Mouse (Mus musculus): ENCODE data around the gene Ppia. TPM values are rescaled to one million over a fixed set of nuclear protein-coding genes. Genes with fewer than 3 reads are reported as not detected.
A peak's percentile ranks its signal among the peaks of the same experiment; 100 is the strongest.

Gene Ppia
- polyA plus RNA-seq, 1 experiment = 2,132 TPM

DNA sequence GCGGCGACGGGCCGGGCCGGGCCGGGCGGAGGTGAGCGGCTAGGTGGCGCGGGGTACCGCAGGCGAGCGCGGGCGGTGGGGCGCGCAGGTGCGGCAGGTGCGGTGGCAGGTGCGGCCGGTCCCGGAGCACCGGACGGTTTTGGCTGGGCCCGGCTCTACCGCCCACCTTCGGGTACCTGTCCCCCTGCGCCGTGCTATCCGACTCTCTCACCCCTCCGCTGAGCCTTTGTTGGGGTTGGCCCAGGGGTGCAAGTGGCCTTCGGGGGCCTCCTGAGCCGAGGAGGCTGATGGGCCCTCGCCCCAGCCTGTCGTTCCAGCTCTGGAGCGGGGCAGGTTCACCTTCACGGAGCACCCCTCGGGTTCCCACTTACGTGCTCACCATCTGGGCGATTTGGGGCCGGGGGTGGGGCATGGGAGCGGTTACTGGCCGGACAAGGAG is 25.7 kb upstream of the Ppia start:
- no peaks in the 10 kb centered on the region for H3K27me3 ChIP-seq (ENCODE audit: control insufficient read depth, insufficient read depth, low read length, poor library complexity, severe bottlenecking)

GRCm38 (mm10) chr11:6390376-6391053 is 24.7 kb upstream of the Ppia start:
- Histone ChIP-seq H3K27me3 (ENCODE audit: control insufficient read depth, insufficient read depth, low read length, poor library complexity, severe bottlenecking) (no peaks in the 10 kb centered on the region), H3K27ac (ENCODE audit: insufficient read depth, low read length) (no peak overlapping the region), H3K4me3 (ENCODE audit: low read depth, low read length) (peak overlapping the region; percentile 99; the same call in 1 of the 2 replicates), H3K4me1 (ENCODE audit: control insufficient read depth, insufficient read depth, low read length) (no peaks in the 10 kb centered on the region), H3K9ac (ENCODE audit: low read depth, poor library complexity, severe bottlenecking) (peak overlapping the region; percentile 96; the same call in 1 of the 2 replicates), H3K36me3 (ENCODE audit: control insufficient read depth, insufficient read depth, low read length, poor library complexity, severe bottlenecking) (peaks cover under 1% of the 10 kb centered on the region; the same call in 1 of the 2 replicates), H3K9me3 (replicated peaks; ENCODE audit: control insufficient read depth, insufficient read depth, low read length, poor library complexity, severe bottlenecking) (no peaks in the 10 kb centered on the region)
- no peak for TF ChIP-seq EP300 (IDR thresholded peaks at IDR 0.05; ENCODE audit: insufficient read depth, low read depth, low read length)

More for the DNA sequence above, 25.7 kb upstream of the Ppia start:
- TF ChIP-seq CTCF (IDR thresholded peaks at IDR 0.05; ENCODE audit: low read depth, low read length) = no peak
- TF ChIP-seq POLR2A (IDR thresholded peaks at IDR 0.05; ENCODE audit: insufficient read depth, low read length) = no peak
- no peak for TF ChIP-seq EP300 (IDR thresholded peaks at IDR 0.05; ENCODE audit: insufficient read depth, low read depth, low read length)
- no peak overlapping the region for H3K27ac ChIP-seq (ENCODE audit: insufficient read depth, low read length)
- no peaks in the 10 kb centered on the region for H3K36me3 ChIP-seq (ENCODE audit: control insufficient read depth, insufficient read depth, low read length, poor library complexity, severe bottlenecking)
- H3K9ac ChIP-seq (ENCODE audit: low read depth, poor library complexity, severe bottlenecking) = peak overlapping the region; percentile 96
- H3K4me3 ChIP-seq (ENCODE audit: low read depth, low read length) = peak overlapping the region; percentile 99
- H3K9me3 ChIP-seq (replicated peaks; ENCODE audit: control insufficient read depth, insufficient read depth, low read length, poor library complexity, severe bottlenecking) = no peaks in the 10 kb centered on the region
- H3K4me1 ChIP-seq (ENCODE audit: control insufficient read depth, insufficient read depth, low read length) = no peaks in the 10 kb centered on the region

- H3K27me3 ChIP-seq (ENCODE audit: control insufficient read depth, insufficient read depth, low read length, poor library complexity, severe bottlenecking) = no peaks in the 10 kb centered on the region
- TF ChIP-seq CTCF (IDR thresholded peaks at IDR 0.05; ENCODE audit: low read depth, low read length) (no peak), POLR2A (IDR thresholded peaks at IDR 0.05; ENCODE audit: insufficient read depth, low read length) (no peak), EP300 (IDR thresholded peaks at IDR 0.05; ENCODE audit: insufficient read depth, low read depth, low read length) (no peak)
- H3K4me1 ChIP-seq (ENCODE audit: control insufficient read depth, insufficient read depth, low read length) = no peaks in the 10 kb centered on the region
- H3K36me3 ChIP-seq (ENCODE audit: control insufficient read depth, insufficient read depth, low read length, poor library complexity, severe bottlenecking) = peaks cover 12% of the 10 kb centered on the region
- no peak overlapping the region for H3K27ac ChIP-seq (ENCODE audit: insufficient read depth, low read length)
- no peak overlapping the region for H3K4me3 ChIP-seq (ENCODE audit: low read depth, low read length)
- H3K9ac ChIP-seq (ENCODE audit: low read depth, poor library complexity, severe bottlenecking) = no peak overlapping the region
- no peaks in the 10 kb centered on the region for H3K9me3 ChIP-seq (replicated peaks; ENCODE audit: control insufficient read depth, insufficient read depth, low read length, poor library complexity, severe bottlenecking)
These were observed 23.5 kb upstream of the Ppia start for GRCm38 (mm10) chr11:6391516-6392276.

DNA sequence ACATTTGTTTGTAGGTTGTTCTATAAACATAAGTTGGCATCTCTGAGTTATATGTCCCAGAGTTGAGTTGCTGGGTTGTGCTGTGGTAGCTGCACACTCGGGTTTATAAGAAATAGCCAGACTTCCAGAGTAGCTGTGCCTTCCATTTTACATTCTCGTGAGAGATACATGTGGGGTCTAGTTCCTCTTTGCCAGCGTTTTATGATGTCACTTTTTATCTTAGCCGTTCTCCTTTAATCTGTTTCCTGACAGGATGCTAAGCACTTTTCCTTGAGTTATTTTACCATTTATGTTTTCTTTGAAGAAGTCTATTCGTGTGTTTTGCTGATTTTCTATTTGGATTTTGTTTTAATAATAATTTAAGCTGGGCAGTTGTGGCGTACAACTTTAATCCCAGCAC is 22.4 kb upstream of the Ppia start:
- Histone ChIP-seq H3K4me1 (ENCODE audit: control insufficient read depth, insufficient read depth, low read length) (no peaks in the 10 kb centered on the region), H3K4me3 (ENCODE audit: low read depth, low read length) (no peak overlapping the region), H3K9ac (ENCODE audit: low read depth, poor library complexity, severe bottlenecking) (no peak overlapping the region), H3K9me3 (replicated peaks; ENCODE audit: control insufficient read depth, insufficient read depth, low read length, poor library complexity, severe bottlenecking) (no peaks in the 10 kb centered on the region), H3K36me3 (ENCODE audit: control insufficient read depth, insufficient read depth, low read length, poor library complexity, severe bottlenecking) (peaks cover 18% of the 10 kb centered on the region), H3K27me3 (ENCODE audit: control insufficient read depth, insufficient read depth, low read length, poor library complexity, severe bottlenecking) (no peaks in the 10 kb centered on the region), H3K27ac (ENCODE audit: insufficient read depth, low read length) (no peak overlapping the region)
- TF ChIP-seq POLR2A (IDR thresholded peaks at IDR 0.05; ENCODE audit: insufficient read depth, low read length) (no peak), CTCF (IDR thresholded peaks at IDR 0.05; ENCODE audit: low read depth, low read length) (no peak), EP300 (IDR thresholded peaks at IDR 0.05; ENCODE audit: insufficient read depth, low read depth, low read length) (no peak)

DNA sequence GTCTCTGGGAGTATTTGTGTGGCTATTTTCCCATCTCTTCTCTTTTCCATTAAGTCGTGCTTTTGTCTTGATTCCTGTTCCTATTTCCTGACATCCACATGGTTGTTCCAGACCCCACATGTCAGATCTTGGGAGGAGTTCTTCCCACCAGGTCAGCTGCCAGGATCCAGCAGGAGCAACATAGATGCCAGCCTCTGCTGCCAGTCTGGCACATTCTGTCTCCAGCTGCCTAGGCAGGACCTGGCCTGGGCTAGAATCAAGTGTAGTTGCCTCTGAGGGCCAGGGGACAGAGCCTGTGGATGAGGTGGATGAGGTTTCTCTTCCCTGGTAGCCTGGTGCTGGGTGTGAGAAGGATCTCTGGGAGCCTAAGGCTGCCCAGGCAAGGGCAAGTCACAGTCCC is 21.4 kb upstream of the Ppia start:
- Histone ChIP-seq H3K27ac (ENCODE audit: insufficient read depth, low read length) (no peak overlapping the region), H3K36me3 (ENCODE audit: control insufficient read depth, insufficient read depth, low read length, poor library complexity, severe bottlenecking) (peaks cover 24% of the 10 kb centered on the region)

GRCm38 (mm10) chr11:6395565-6395964 is 19.7 kb upstream of the Ppia start:
- no peak for TF ChIP-seq POLR2A (IDR thresholded peaks at IDR 0.05; ENCODE audit: insufficient read depth, low read length)
- no peak for TF ChIP-seq EP300 (IDR thresholded peaks at IDR 0.05; ENCODE audit: insufficient read depth, low read depth, low read length)
- TF ChIP-seq CTCF (IDR thresholded peaks at IDR 0.05; ENCODE audit: low read depth, low read length) = no peak
- Histone ChIP-seq H3K4me1 (ENCODE audit: control insufficient read depth, insufficient read depth, low read length) (no peaks in the 10 kb centered on the region), H3K27ac (ENCODE audit: insufficient read depth, low read length) (no peak overlapping the region), H3K9ac (ENCODE audit: low read depth, poor library complexity, severe bottlenecking) (no peak overlapping the region), H3K36me3 (ENCODE audit: control insufficient read depth, insufficient read depth, low read length, poor library complexity, severe bottlenecking) (peaks cover 30% of the 10 kb centered on the region), H3K9me3 (replicated peaks; ENCODE audit: control insufficient read depth, insufficient read depth, low read length, poor library complexity, severe bottlenecking) (no peaks in the 10 kb centered on the region), H3K27me3 (ENCODE audit: control insufficient read depth, insufficient read depth, low read length, poor library complexity, severe bottlenecking) (no peaks in the 10 kb centered on the region), H3K4me3 (ENCODE audit: low read depth, low read length) (no peak overlapping the region)

More for the DNA sequence above, 21.4 kb upstream of the Ppia start:
- Histone ChIP-seq H3K4me3 (ENCODE audit: low read depth, low read length) (no peak overlapping the region), H3K9me3 (replicated peaks; ENCODE audit: control insufficient read depth, insufficient read depth, low read length, poor library complexity, severe bottlenecking) (no peaks in the 10 kb centered on the region), H3K27me3 (ENCODE audit: control insufficient read depth, insufficient read depth, low read length, poor library complexity, severe bottlenecking) (no peaks in the 10 kb centered on the region), H3K9ac (ENCODE audit: low read depth, poor library complexity, severe bottlenecking) (no peak overlapping the region), H3K4me1 (ENCODE audit: control insufficient read depth, insufficient read depth, low read length) (no peaks in the 10 kb centered on the region)
- TF ChIP-seq CTCF (IDR thresholded peaks at IDR 0.05; ENCODE audit: low read depth, low read length) = no peak
- no peak for TF ChIP-seq POLR2A (IDR thresholded peaks at IDR 0.05; ENCODE audit: insufficient read depth, low read length)
- TF ChIP-seq EP300 (IDR thresholded peaks at IDR 0.05; ENCODE audit: insufficient read depth, low read depth, low read length) = no peak

Measured in ES-Bruce4 (cell line).